Mouse (Mus musculus) brain, adult 2 months (tissue): ENCODE measurements around the gene Gm10130.
A peak's percentile ranks its signal among the peaks of the same experiment; 100 is the strongest.
"Not testable (repeated sequence)": the region's sequence is repeated elsewhere in the genome, so short reads cannot be mapped to it uniquely, and the experiment has no call there.

Source experiments
- DNase-seq: peaks from one replicate; pipeline ENCODE4 v3.0.0; 2011; ENCODE audit warnings: low read depth, low spot score

The Gm10130 gene

DNA sequence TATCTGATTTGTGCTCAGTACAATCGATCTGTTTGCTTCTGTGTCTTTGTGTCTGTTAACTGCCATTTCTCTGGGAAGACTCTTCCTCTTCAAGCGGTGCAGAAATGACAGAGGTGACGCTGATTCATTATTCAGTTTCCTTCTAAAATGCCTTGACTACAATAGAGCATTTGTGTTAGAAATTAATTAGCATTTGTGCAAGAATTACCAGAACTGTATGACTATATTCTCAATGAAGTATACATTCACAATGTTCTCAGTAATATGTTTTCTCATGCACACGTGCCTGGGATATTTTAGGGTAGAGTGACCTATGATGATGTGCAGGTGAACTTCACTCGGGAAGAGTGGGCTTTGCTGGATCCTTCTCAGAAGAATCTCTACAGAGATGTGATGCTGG lies at the start of gene Gm10130:
Gene Gm10130 (plus strand): TSS at position 301 of the 400 bp plus-strand sequence.
- no peak for DNase-seq

DNA sequence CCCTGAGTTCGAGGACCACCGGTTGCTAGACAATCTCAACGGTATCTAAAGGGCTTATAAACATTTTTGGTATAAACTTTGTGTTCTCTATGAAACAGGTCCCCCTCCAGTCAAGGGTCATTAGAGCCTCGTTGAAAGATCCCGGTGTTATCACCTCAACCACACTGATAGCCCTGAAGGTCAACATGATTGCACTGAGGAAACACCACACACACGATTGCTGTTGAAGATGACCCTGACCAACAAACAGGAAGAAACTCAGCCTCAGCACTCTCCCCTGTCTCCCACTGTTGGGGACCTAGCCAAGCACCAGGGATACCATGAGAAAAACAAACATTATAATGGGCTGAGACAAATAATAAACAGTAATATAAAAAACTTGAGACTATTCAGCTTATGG lies 29.8 kb upstream of the Gm10130 start:
- DNase-seq = no peak

DNA sequence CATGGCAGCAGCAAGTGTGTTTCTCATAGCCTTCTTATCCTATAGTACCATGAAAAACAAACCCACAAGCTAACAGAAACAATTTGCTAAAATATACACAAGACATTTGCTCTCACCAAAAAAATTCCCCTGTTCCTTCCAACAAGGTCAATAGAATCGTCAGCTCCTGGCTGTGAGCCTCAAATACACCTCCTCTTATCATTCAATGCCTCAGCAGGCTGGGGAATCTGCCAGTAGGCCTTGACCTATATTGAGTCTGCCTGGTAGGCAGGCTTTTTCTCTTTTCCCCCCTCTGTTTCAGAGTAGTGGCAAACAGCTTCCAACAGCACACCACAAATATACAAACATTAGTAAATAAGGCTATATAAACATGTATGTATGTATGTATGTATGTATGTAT lies 24.4 kb upstream of the Gm10130 start:
- peak; percentile 12 for DNase-seq

DNA sequence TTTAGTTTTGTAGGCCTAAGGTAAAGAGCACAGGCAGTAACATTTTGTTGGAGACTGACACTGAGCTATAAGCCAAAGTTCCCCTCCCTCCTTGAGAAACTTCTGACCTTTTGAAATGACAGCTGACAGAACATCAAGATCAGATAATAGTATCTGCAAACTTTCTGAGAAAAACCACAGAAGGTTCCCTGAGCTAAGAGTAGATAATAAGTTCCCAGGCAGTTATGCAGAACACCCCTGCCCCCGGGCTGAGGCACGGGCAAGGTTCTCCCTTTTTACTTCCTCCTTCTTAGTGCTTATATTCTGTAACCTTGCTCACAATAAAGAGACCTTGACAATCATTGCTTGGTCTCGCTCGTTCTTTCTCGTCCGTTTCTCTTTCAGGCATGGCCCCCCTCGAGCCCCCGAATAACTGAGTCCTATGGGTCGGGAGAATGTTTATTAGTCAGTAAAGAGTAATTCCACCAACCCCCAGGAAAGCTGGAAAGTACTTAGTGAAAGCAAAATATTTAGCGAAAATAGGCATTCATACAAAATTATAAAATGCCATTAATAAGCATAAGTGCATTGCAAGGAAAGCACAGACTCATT lies 16.2 kb upstream of the Gm10130 start:
- no peak for DNase-seq

DNA sequence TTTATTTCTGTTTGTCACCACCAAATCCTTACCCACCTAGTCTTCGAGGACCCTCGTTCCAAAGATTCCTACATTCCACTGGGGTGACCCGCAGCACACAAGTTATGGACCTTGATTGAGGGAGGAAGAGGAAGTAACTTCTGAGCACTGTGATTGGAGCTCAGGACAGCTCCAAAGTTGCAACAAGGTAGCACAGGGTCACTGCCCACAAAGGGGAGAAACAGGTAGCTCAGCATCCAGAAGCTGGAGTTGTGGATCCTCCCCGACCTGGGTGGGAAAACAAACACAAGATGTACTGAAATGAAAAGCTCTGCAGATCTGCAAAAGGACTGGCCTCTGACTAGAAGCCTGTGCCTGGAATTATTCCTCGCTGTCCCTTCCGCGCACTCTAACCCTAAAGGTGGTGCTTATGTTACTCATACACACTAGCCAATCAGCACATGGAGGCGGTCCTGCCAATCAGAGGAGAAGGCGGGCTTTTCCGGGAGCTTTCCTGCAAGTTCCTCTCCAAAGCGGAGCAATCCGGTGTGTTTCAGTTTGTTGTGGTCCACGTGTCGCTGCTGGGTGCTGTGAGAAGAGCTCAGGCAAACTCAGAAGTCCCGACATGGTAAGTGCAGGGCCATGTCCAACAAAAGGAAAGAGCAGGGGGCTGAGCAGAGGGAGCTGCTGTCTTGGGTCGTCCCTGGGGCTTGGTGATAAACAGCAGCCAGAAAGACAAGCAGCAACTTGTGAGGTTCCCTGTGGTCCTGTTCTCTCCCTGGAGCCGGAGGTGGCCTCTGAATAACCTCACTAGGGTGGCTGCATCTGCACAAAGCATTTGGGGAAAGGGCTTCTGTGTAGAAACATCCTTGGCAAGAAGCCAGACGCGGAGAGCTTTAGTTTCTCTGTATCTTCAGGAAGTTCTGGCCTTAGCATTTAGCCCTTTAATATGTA lies 12.3 kb upstream of the Gm10130 start:
- DNase-seq = peak; percentile 93

DNA sequence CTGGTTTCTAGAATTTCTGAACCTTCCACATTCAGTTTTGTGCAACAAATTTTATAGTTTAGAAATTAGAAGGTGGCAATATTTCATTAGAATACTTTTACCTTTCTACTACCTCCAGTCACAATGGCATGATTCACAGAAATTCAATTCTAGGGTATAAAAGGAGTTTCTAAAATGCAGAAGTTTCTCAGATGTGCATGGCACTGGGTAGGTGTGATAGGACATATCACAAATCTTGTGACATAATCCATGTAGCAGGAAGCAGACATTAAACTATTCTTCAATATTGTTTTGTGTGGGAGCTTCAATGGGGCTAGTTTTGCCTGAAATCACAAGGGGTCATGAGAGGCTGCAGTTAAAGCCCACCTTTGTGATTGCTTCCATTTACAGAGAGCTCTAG lies 7.4 kb upstream of the Gm10130 start:
- DNase-seq = no peak

DNA sequence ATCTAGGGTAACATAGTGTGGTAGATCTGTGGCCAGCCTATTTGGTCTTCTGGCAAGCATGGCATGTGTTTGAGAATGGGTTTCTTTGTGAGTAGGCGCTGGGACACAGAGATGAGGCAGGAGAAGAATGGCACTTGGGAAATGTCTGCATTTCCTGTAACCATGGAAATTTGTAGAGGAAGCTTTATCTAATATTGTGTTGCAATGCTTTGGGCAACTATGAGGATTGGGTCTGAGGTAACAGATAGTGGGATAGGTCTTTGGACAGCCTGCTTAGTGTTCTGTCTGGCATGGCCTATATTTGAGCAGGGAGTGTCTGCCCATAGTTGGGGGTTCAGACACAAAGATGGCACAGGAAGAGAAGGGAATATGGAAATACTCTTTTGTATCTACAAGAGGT lies 4.5 kb upstream of the Gm10130 start:
- no peak for DNase-seq

DNA sequence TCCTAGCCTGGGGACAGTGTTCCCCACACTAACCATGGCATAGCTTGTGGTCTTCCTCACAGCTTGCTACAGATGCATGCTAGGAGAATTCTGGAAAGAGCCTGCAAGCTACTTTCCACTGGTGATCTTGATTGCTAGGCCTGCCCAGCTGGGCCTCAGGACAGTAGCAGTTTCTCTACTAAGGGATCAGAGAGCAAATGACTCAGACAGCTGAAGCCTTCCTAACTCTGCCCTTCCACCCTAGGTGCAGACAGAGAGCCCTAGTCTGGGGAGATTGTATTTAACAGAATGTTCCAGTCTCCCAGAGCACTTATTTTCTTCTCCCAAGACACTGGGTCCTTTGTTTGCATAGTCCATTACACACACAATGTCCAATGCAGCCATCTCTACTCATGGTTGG lies 33.6 kb downstream of the Gm10130 start:
- DNase-seq = not testable (repeated sequence)

DNA sequence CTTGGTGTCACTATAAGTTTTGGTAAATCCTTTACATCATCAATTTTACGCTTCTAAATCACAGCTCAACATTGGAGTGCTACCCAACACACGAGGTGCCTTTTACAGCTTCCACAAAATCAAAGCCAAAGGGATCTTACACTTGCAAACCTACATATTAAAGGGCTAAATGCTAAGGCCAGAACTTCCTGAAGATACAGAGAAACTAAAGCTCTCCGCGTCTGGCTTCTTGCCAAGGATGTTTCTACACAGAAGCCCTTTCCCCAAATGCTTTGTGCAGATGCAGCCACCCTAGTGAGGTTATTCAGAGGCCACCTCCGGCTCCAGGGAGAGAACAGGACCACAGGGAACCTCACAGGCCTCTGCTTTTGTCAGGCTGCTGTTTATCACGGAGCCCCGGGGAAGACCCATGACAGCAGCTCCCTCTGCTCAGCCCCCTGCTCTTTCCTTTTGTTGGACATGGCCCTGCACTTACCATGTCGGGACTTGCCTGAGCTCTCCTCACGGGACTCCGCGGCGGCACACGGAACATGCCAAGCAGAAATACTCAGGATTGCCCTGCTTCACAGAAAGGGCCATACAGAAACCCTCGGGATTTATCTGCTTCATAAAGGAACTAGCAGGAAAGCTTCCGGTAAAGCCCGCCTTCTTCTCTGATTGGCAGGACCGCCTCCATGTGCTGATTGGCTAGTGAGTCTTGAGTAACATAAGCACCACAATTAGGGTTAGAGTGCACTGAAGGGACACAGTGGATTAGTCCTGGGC lies 38.8 kb downstream of the Gm10130 start, which contains the start of gene 3300002I08Rik:
Gene 3300002I08Rik (minus strand): TSS at position 653 of the 765 bp plus-strand sequence.
- peak; percentile 95 for DNase-seq

DNA sequence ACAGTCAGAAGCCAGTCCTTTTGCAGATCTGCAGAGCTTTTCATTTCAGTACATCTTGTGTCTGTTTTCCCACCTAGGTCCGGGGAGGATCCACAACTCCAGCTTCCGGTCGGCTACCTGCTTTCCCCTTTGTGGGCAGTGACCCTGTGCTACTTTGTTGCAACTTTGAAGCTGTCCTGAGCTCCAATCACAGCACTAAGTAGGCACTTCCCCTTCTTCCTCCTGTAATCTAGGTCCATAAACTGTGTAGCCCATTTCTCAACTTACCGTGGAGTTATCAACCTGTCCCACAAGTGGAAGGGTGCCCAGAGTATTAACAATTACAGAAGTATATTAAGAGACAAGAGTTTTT lies 39.4 kb downstream of the Gm10130 start:
- DNase-seq = no peak

DNA sequence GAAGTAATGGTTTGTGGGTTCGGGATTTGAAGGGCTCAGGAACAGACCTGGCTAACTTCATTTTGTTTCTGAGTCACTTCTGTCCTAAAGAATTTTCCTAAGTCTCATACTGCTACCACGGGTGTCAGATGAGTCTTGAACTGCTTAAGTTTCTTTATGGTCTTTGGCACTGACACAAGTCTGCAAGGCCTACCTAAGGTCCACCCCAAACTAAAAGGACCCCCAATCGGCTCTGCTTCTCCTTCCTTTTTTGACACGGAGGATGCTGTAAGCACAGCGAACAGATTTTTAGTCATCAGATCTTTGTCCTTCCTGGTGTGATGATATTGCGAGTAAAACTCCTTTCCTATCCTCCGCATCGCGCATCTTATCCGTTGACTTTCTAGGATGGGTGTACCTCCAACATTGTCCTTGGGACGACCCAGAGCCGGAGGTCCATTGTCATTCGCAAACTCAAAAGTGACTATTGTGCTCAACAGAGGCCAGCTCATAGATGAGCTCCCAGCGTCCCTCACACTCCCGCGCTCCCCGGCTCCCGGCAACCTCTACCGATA lies 62.1 kb downstream of the Gm10130 start:
- DNase-seq = not testable (repeated sequence)

DNA sequence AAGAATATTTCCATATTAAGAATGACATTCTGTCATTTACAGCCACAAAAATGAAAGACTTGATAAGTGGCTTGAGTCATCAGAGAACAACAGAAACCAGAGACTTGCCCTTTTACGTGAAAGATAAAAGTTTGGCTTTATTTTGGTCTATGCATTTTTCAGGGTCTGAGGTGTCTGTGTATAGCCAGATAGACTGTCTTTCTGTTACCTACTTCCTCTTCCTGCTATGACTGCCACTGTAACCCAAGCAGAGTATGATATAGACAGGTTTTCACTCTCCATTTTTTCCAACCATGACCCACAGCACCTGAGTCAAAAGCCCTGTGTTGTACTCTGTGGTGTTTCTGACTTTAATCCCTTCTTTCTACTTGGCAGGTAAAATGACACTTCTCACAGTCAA lies 66.7 kb downstream of the Gm10130 start:
- DNase-seq = no peak

DNA sequence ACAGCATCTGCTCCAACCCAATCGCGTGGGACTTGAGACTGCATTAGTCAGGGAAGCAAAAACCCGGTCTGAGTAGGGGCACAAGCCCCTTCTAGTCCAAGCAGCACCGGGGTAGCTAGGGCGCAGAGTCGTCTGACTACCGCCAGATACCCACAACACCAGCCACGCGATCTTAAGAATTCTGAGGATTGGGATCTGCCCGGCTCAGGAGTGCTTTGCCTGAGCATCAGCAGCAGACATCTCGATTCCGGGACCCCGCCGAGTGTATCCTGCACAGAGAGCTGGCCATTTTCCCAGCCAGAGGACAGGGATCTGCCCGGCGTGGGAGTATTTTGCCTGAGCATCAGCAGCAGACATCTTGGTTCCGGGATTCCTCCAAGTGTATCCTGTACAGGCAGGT lies 88.6 kb downstream of the Gm10130 start:
- not testable (repeated sequence) for DNase-seq
